Mouse (Mus musculus): ENCODE measurements around the gene Mavs. TPM values are rescaled to one million over a fixed set of nuclear protein-coding genes. Genes with fewer than 3 reads are reported as not detected.

Mavs gene
- 6.6 TPM for polyA plus RNA-seq (2014; fragmentation: Illumina TruSeq; extraction: RNeasy Lipid Tissue Mini Kit (QIAGEN cat#74804); ENCODE audit: low read depth, low replicate concordance)

DNA sequence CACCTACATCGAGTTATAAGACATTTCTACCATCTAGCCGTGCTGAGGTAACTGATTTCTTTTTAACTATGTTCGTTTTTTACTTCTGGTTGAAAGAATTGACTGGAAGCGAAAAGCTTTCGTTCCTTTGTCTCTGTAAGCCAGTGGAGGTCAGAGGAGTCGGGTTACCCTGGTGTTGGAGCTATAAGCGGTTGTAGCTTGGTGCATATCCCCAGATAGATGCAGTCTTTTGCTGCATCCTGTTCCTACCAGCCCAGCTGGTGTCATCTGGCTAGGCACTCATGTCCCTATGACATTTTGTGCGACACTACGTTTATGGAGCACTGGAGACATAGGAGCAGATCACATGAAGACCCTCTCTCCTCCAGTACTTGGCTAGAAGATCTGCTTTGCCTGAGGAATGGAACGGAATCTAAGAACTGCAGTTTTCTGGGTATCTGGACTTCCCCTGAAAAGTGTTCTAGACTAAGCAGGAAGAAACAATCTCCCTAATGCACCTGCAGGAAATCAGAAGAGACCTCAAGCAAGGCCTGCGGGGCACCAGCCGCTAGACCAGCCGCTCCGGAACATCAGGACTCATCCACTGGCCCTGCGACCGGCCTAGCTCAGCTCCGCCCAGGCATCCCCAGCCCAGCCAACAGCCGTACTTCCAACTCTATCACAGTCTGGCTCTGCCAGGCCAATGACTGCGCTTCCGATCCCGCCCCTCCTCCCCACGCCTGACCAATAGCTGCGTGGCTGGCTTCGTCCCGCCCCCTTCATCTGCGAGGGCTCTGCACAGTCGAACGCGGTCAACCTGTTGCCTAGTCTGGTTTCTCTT, at the start of gene Mavs:
Gene Mavs (plus strand): TSS at position 757 of the 820 bp plus-strand sequence.

DNA sequence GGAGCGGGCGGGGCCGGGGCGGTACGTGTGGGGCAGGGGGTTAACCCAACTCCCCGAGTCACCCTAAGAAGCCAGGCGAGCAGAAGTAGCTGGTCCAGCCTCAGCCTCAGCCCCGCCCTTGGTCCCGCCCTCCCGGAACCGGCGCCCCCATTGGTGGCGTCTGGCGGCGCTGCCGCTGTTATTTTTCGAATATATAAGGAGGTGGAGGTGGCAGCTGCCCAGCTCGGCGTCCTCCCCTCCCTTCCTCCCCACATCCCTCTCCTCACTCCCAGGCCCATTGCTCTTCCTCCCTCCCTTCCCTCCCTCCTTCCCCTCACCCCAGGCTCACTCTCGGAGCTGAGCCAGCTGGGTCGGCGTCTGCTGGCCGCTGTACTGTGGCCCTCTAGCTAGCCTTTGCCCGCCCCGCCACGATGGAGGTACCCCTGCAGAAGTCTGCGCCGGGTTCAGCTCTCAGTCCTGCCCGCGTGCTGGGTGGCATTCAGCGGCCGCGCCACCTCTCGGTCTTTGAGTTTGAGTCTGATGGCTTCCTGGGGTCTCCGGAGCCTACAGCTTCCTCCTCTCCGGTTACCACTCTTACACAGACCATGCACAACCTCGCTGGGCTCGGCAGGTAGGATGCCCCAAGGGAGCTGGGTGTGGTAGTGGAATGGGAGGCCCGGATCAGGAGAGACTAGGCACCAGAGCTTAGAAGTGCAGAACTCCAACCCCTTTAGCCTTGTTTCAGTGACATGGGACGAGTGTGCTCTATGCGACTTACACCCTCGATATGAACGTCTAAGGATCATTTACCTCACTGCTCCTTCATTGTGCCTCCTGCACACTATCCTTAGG, 46.9 kb upstream of the Mavs start, which contains the start of the genes Cdc25b and Spef1:
Gene Cdc25b (plus strand): TSS at position 179 of the 831 bp plus-strand sequence.
Gene Spef1 (minus strand): TSS at position 512 of the 831 bp plus-strand sequence.

DNA sequence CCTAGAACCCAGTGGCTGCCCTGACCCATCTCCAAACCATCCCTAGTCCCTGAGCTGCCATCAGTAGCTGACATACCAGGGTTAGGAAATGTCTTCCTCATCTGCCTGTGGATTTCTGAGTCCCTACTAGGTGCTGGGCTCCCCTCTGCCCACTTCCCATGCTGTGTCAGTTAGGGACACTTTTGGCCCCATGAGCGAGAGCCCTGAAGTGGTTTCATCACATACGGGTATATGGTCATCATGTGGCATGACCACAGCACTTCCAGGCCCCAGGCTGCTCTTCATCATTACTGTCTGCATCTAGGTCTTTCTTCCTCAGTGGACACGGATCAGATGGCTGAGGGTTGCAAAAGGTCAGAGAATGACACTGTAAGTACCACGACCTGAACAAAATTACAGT, 27.1 kb upstream of the Mavs start, which contains the start of gene Ap5s1:
Gene Ap5s1 (plus strand): TSS at position 301 of the 400 bp plus-strand sequence.

DNA sequence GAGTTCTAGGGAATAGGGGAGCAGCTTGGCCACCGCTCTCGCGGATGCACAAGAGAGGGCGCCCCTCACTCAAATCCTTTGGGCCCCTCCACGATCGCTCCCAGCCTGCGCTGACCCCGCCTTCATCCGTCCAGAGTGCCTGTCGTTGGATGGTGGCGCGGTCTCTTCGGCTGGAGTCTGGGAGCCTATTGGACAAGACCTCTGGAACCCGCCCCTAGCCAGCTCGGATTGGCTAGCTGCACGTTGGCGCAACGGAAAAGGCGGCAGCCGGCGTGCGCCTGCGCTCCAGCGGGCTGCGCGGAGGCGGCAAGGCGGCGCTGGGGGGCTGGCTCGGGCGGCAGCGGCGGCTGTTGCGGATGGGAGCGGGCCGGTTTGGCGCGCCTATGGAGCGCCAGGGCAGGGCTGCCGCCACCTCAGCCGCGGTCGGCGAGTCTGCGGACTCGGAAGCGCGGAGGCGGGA, 28.4 kb downstream of the Mavs start, which contains the start of gene Pank2:
Gene Pank2 (plus strand): TSS at position 283 of the 460 bp plus-strand sequence.

Other genes starting within 250 kb of the Mavs start
- gene Gfra4, start 191.0 kb upstream of the Mavs start, polyA plus RNA-seq (2014; fragmentation: Illumina TruSeq; extraction: RNeasy Lipid Tissue Mini Kit (QIAGEN cat#74804); ENCODE audit: low read depth, low replicate concordance): 0.93 TPM
- 0.52 TPM for gene Adam33, start 170.2 kb upstream of the Mavs start, polyA plus RNA-seq (2014; fragmentation: Illumina TruSeq; extraction: RNeasy Lipid Tissue Mini Kit (QIAGEN cat#74804); ENCODE audit: low read depth, low replicate concordance)
- 0.70 TPM for gene Siglec1, start 147.3 kb upstream of the Mavs start, polyA plus RNA-seq (2014; fragmentation: Illumina TruSeq; extraction: RNeasy Lipid Tissue Mini Kit (QIAGEN cat#74804); ENCODE audit: low read depth, low replicate concordance)
- 0.99 TPM for gene Hspa12b, start 106.8 kb upstream of the Mavs start, polyA plus RNA-seq (2014; fragmentation: Illumina TruSeq; extraction: RNeasy Lipid Tissue Mini Kit (QIAGEN cat#74804); ENCODE audit: low read depth, low replicate concordance)
- gene Gm11037, start 100.6 kb upstream of the Mavs start, polyA plus RNA-seq (2014; fragmentation: Illumina TruSeq; extraction: RNeasy Lipid Tissue Mini Kit (QIAGEN cat#74804); ENCODE audit: low read depth, low replicate concordance): not detected
- 0.87 TPM for gene 1700037H04Rik, start 74.0 kb upstream of the Mavs start, polyA plus RNA-seq (2014; fragmentation: Illumina TruSeq; extraction: RNeasy Lipid Tissue Mini Kit (QIAGEN cat#74804); ENCODE audit: low read depth, low replicate concordance)
- gene Cenpb, start 54.0 kb upstream of the Mavs start, polyA plus RNA-seq (2014; fragmentation: Illumina TruSeq; extraction: RNeasy Lipid Tissue Mini Kit (QIAGEN cat#74804); ENCODE audit: low read depth, low replicate concordance): 11.2 TPM
- gene Cdc25b, start 47.1 kb upstream of the Mavs start, polyA plus RNA-seq (2014; fragmentation: Illumina TruSeq; extraction: RNeasy Lipid Tissue Mini Kit (QIAGEN cat#74804); ENCODE audit: low read depth, low replicate concordance): 0.82 TPM
- 1.1 TPM for gene Spef1, start 46.8 kb upstream of the Mavs start, polyA plus RNA-seq (2014; fragmentation: Illumina TruSeq; extraction: RNeasy Lipid Tissue Mini Kit (QIAGEN cat#74804); ENCODE audit: low read depth, low replicate concordance)
- not detected for gene Ap5s1, start 27.0 kb upstream of the Mavs start, polyA plus RNA-seq (2014; fragmentation: Illumina TruSeq; extraction: RNeasy Lipid Tissue Mini Kit (QIAGEN cat#74804); ENCODE audit: low read depth, low replicate concordance)
- gene Pank2, start 28.4 kb downstream of the Mavs start, polyA plus RNA-seq (2014; fragmentation: Illumina TruSeq; extraction: RNeasy Lipid Tissue Mini Kit (QIAGEN cat#74804); ENCODE audit: low read depth, low replicate concordance): 51.3 TPM
- 11.1 TPM for gene Rnf24, start 118.8 kb downstream of the Mavs start, polyA plus RNA-seq (2014; fragmentation: Illumina TruSeq; extraction: RNeasy Lipid Tissue Mini Kit (QIAGEN cat#74804); ENCODE audit: low read depth, low replicate concordance)